Mouse (Mus musculus) CH12.LX (cell line): Measurements from ENCODE around the gene Kcnn1. TPM values are rescaled to one million over a fixed set of nuclear protein-coding genes. Genes with fewer than 3 reads are reported as not detected.
A peak's percentile ranks its signal among the peaks of the same experiment; 100 is the strongest.

Source experiments
- DNase-seq: peaks from one replicate; pipeline ENCODE4 v3.0.0-alpha.2; 2013; ENCODE audit errors: extremely low read depth
- H3K27ac ChIP-seq: 2 replicates; pipeline ENCODE4 v1.5.1; 2012; ENCODE audit warnings: low read depth, mild to moderate bottlenecking, control low read depth, moderate library complexity; ENCODE audit not compliant: insufficient read depth
- H3K27me3 ChIP-seq: replicated peaks from 2 replicates; pipeline ENCODE3; 2012; ENCODE audit warnings: inconsistent platforms
- H3K36me3 ChIP-seq, 2 experiments: replicated peaks in 1 of 2; 2 replicates each; pipeline versions ENCODE3 to v1.6.1; 2012; ENCODE audit warnings: inconsistent platforms in 1 of 2, low read length in 1 of 2, mild to moderate bottlenecking in 1 of 2, mixed read lengths in 1 of 2, moderate library complexity in 1 of 2; ENCODE audit not compliant: control insufficient read depth in 1 of 2, insufficient read depth in 1 of 2
- H3K4me1 ChIP-seq, 2 experiments: 2 replicates each; pipeline ENCODE4 v1.6.1; 2012; ENCODE audit warnings: inconsistent platforms in 1 of 2, moderate library complexity in 1 of 2; ENCODE audit not compliant: insufficient read depth in 2 of 2, control insufficient read depth in 1 of 2
- H3K4me2 ChIP-seq: 2 replicates; pipeline ENCODE4 v1.6.1; 2012; ENCODE audit warnings: low read depth, mild to moderate bottlenecking, control low read depth; ENCODE audit not compliant: poor library complexity, insufficient read depth, severe bottlenecking
- H3K4me3 ChIP-seq, 3 experiments: fragments of 150-350 bp in 1 of 3; sonication (generic) in 1 of 3; replicated peaks in 1 of 3; 2 replicates each; pipeline versions ENCODE3 to v1.5.1; 2011 to 2012; ENCODE audit warnings: low read depth in 2 of 3, low read length in 2 of 3, mild to moderate bottlenecking in 2 of 3, moderate library complexity in 2 of 3, control low read depth in 1 of 3, improper control_type of control experiment in 1 of 3, inconsistent platforms in 1 of 3, mixed read lengths in 1 of 3; ENCODE audit not compliant: poor library complexity in 1 of 3
- H3K79me2 ChIP-seq: replicated peaks from 2 replicates; pipeline ENCODE4 v1.6.1; 2012; ENCODE audit warnings: mild to moderate bottlenecking, moderate library complexity; ENCODE audit not compliant: control insufficient read depth, poor library complexity, insufficient read depth, severe bottlenecking; ENCODE audit errors: extremely low read depth
- H3K9ac ChIP-seq: 2 replicates; pipeline ENCODE4 v1.6.1; 2012; ENCODE audit warnings: low read depth, mild to moderate bottlenecking, control low read depth, moderate library complexity; ENCODE audit not compliant: insufficient read depth
- H3K9me3 ChIP-seq: replicated peaks from 2 replicates; pipeline ENCODE3; 2012; ENCODE audit warnings: low read length, inconsistent platforms, mixed read lengths
- CTCF ChIP-seq, 2 experiments: IDR thresholded peaks in 1 of 2; conservative IDR thresholded peaks in 1 of 2; 2 replicates each; pipeline ENCODE4 v1.5.1; 2011 to 2012; ENCODE audit warnings: low read depth in 2 of 2, low read length in 2 of 2, improper control_type of control experiment in 1 of 2, inconsistent platforms in 1 of 2, mild to moderate bottlenecking in 1 of 2, moderate library complexity in 1 of 2
- ETS1 ChIP-seq: conservative IDR thresholded peaks from 2 replicates; pipeline ENCODE4 v1.6.1; 2012; ENCODE audit warnings: low read depth, mild to moderate bottlenecking, inconsistent platforms, low read length, improper control_type of control experiment, moderate library complexity
- GABPA ChIP-seq: IDR thresholded peaks from 2 replicates; pipeline ENCODE4 v1.6.1; 2012; ENCODE audit warnings: low read depth, low read length, improper control_type of control experiment, inconsistent platforms; ENCODE audit not compliant: insufficient replicate concordance
- JUN ChIP-seq: IDR thresholded peaks from 2 replicates; pipeline ENCODE4 v1.6.1; 2011; ENCODE audit warnings: low read depth, mild to moderate bottlenecking, low read length, improper control_type of control experiment, moderate library complexity; ENCODE audit not compliant: insufficient read depth
- MAFK ChIP-seq: IDR thresholded peaks from 2 replicates; pipeline ENCODE4 v1.6.1; 2011; ENCODE audit warnings: low read length, improper control_type of control experiment; ENCODE audit not compliant: insufficient replicate concordance
- MAZ ChIP-seq: IDR thresholded peaks from 2 replicates; pipeline ENCODE4 v1.6.1; 2012; ENCODE audit warnings: low read depth, mild to moderate bottlenecking, inconsistent platforms, low read length, improper control_type of control experiment, moderate library complexity
- MYC ChIP-seq: IDR thresholded peaks from 2 replicates; pipeline ENCODE4 v1.6.1; 2011; ENCODE audit warnings: low read depth, mild to moderate bottlenecking, improper control_type of control experiment, low read length
- NELFE ChIP-seq: IDR thresholded peaks from 2 replicates; pipeline ENCODE4 v1.6.1; 2011; ENCODE audit warnings: low read depth, low read length, improper control_type of control experiment
- NRF1 ChIP-seq: IDR thresholded peaks from 2 replicates; pipeline ENCODE4 v1.6.1; 2014; ENCODE audit warnings: low read depth, mild to moderate bottlenecking, inconsistent platforms, low read length, improper control_type of control experiment, moderate library complexity
- PAX5 ChIP-seq: IDR thresholded peaks from 2 replicates; pipeline ENCODE4 v1.6.1; 2012; ENCODE audit warnings: low read length, inconsistent platforms, mixed read lengths
- RAD21 ChIP-seq: IDR thresholded peaks from 2 replicates; pipeline ENCODE4 v1.6.1; 2011; ENCODE audit warnings: low read depth, mild to moderate bottlenecking, low read length, improper control_type of control experiment, moderate library complexity
- SMC3 ChIP-seq: IDR thresholded peaks from 2 replicates; pipeline ENCODE4 v1.6.1; 2011; ENCODE audit warnings: low read depth, low read length, improper control_type of control experiment
- UBTF ChIP-seq: IDR thresholded peaks from 2 replicates; pipeline ENCODE4 v1.6.1; 2012; ENCODE audit warnings: low read depth, mild to moderate bottlenecking, inconsistent platforms, low read length, improper control_type of control experiment, moderate library complexity
- ZC3H11A ChIP-seq: IDR thresholded peaks from 2 replicates; pipeline ENCODE4 v1.6.1; 2012; ENCODE audit warnings: low read depth, mild to moderate bottlenecking, inconsistent platforms, low read length, improper control_type of control experiment
- dilution Hi-C: fragments of 300-500 bp; cut with MboI; formaldehyde crosslinking; loops from 2 replicates; pipeline ENCODE4 v1.14.3; 2020; ENCODE audit warnings: low sequenced_read_pairs; ENCODE audit not compliant: extremely low pct_unique_long_range_greater_than_20kb, extremely low pct_ligation_motif_present
- in situ Hi-C: fragments of 300-500 bp; cut with MboI; formaldehyde crosslinking; loops from 3 replicates; pipeline ENCODE4 v1.14.3; 2019; ENCODE audit warnings: low sequenced_read_pairs, low pct_ligation_motif_present, low pct_unique_long_range_greater_than_20kb, mixed read lengths
- polyA plus RNA-seq: library from polyadenylated mRNA; unstranded; fragments of >175 nt; gene quantifications from 2 replicates; pipeline ENCODE4 v1.2.1, GENCODE M21; 2012; ENCODE audit warnings: low read depth; ENCODE audit not compliant: insufficient read length
- total RNA-seq, 2 experiments: library from RNA; depleted of rRNA; stranded (reverse); fragments of 300-350 nt in 1 of 2; fragments of >200 nt in 1 of 2; gene quantifications; 2 replicates each; pipeline ENCODE4 v1.2.3; 2012 to 2014

Kcnn1 gene
- total and polyA plus RNA-seq, 3 experiments: 0.21 TPM; not detected in 2

GRCm38 (mm10) chr8:70821399-70821962 is 41.6 kb downstream of the Kcnn1 start:
- Histone ChIP-seq H3K4me2 (no peak overlapping the region), H3K36me3 (peaks cover 30 to 48% of the 10 kb centered on the region in 2 experiments), H3K27me3 (no peaks in the 10 kb centered on the region), H3K27ac (no peak overlapping the region), H3K9ac (no peak overlapping the region), H3K4me1 (no peaks in the 10 kb centered on the region)
- DNase-seq: no peak
- dilution Hi-C loops: no loop called here
- TF ChIP-seq SMC3 (peak; percentile 87), MAFK (no peak), RAD21 (peak; percentile 80), NRF1 (no peak), CTCF (conservative IDR thresholded peaks at IDR 0.05 in 1 of 2, IDR thresholded peaks at IDR 0.05 in 1 of 2; ENCODE audit: low read depth in 2 of 2, low read length in 2 of 2) (peak; percentile 63 to 92), ZC3H11A (peak; percentile 9; the same call in 1 of the 2 replicates), MYC (0 out of 2 replicates have a peak, but pooled peaks have one; percentile 34)
- TF ChIP-seq, all 38 proteins: peak for 5
- no peaks in the 10 kb centered on the region for H3K9me3 ChIP-seq
- H3K4me3 ChIP-seq: no peak overlapping the region
- no peaks in the 10 kb centered on the region for H3K79me2 ChIP-seq
- in situ Hi-C loops: no loop called here

GRCm38 (mm10) chr8:70820101-70820935 is 42.7 kb downstream of the Kcnn1 start:
- Histone ChIP-seq H3K4me1 (no peaks in the 10 kb centered on the region), H3K9ac (no peak overlapping the region), H3K4me3 (no peak overlapping the region), H3K27me3 (no peaks in the 10 kb centered on the region), H3K36me3 (peaks cover 40 to 60% of the 10 kb centered on the region in 2 experiments), H3K27ac (no peak overlapping the region), H3K9me3 (no peaks in the 10 kb centered on the region), H3K79me2 (no peaks in the 10 kb centered on the region), H3K4me2 (no peak overlapping the region)
- TF ChIP-seq ETS1 (no peak), UBTF (no peak), GABPA (no peak), MAFK (no peak), NELFE (no peak), PAX5 (no peak), ZC3H11A (no peak), JUN (no peak), MAZ (no peak)
- no peak for DNase-seq
- in situ Hi-C loops (no loop called here), dilution Hi-C loops (no loop called here)
